Mouse (Mus musculus) thymus, postnatal 25 days (tissue): Measurements from ENCODE around the gene Fnbp1.

Experiments
- DNase-seq: peaks from one replicate; pipeline ENCODE4 v3.0.0; 2022

Gene Fnbp1

GRCm38 (mm10) chr2:31061868-31062628 is 79.8 kb downstream of the Fnbp1 start:
- DNase-seq, result peak; percentile 37

- DNase-seq, result peak; percentile 65
These were observed 80.7 kb downstream of the Fnbp1 start for GRCm38 (mm10) chr2:31060787-31061730.

GRCm38 (mm10) chr2:31060271-31060670 is 81.5 kb downstream of the Fnbp1 start:
- DNase-seq, result no peak

GRCm38 (mm10) chr2:31058443-31058842 is 83.4 kb downstream of the Fnbp1 start:
- no peak for DNase-seq

- DNase-seq, result no peak
These were observed 84.1 kb downstream of the Fnbp1 start for GRCm38 (mm10) chr2:31057549-31058177.

GRCm38 (mm10) chr2:31056070-31056469 is 85.7 kb downstream of the Fnbp1 start:
- peak; percentile 16 for DNase-seq

GRCm38 (mm10) chr2:31053851-31054340 is 87.9 kb downstream of the Fnbp1 start:
- DNase-seq, result no peak

GRCm38 (mm10) chr2:31053426-31053825 is 88.4 kb downstream of the Fnbp1 start:
- DNase-seq, result no peak

GRCm38 (mm10) chr2:31052441-31052840 is 89.4 kb downstream of the Fnbp1 start:
- DNase-seq, result no peak

- DNase-seq, result no peak
These were observed 93.8 kb downstream of the Fnbp1 start for GRCm38 (mm10) chr2:31048037-31048436.

- no peak for DNase-seq
These were observed 98.0 kb downstream of the Fnbp1 start for GRCm38 (mm10) chr2:31043856-31044255.

- no peak for DNase-seq
These were observed 98.9 kb downstream of the Fnbp1 start for GRCm38 (mm10) chr2:31042881-31043280.

GRCm38 (mm10) chr2:31041386-31041785 is 100.4 kb downstream of the Fnbp1 start:
- no peak for DNase-seq

GRCm38 (mm10) chr2:31040487-31040886 is 101.3 kb downstream of the Fnbp1 start:
- DNase-seq, result no peak

GRCm38 (mm10) chr2:31040043-31040442 is 101.8 kb downstream of the Fnbp1 start:
- DNase-seq, result no peak

- DNase-seq, result no peak
These were observed 105.0 kb downstream of the Fnbp1 start for GRCm38 (mm10) chr2:31036811-31037210.

- DNase-seq, result no peak
These were observed 109.8 kb downstream of the Fnbp1 start for GRCm38 (mm10) chr2:31031972-31032371.

GRCm38 (mm10) chr2:31026642-31027041 is 115.2 kb downstream of the Fnbp1 start:
- DNase-seq, result no peak

GRCm38 (mm10) chr2:31025458-31025857 is 116.3 kb downstream of the Fnbp1 start:
- peak; percentile 5 for DNase-seq

GRCm38 (mm10) chr2:31024618-31025370 is 117.0 kb downstream of the Fnbp1 start:
- peak; percentile 71 for DNase-seq

GRCm38 (mm10) chr2:31023940-31024339 is 117.9 kb downstream of the Fnbp1 start:
- DNase-seq, result no peak

- DNase-seq, result no peak
These were observed 121.6 kb downstream of the Fnbp1 start for GRCm38 (mm10) chr2:31020202-31020601.
